Mouse (Mus musculus): ENCODE measurements at regions not wholly inside any gene's neighbourhood (a gene's known extent, or its start where the extent isn't known, plus 50 kb on each side); places are given as distances from the start of the nearest gene placed in this dataset.
A peak's percentile ranks its signal among the peaks of the same experiment; 100 is the strongest.
"Not testable (repeated sequence)": the region's sequence is repeated elsewhere in the genome, so short reads cannot be mapped to it uniquely, and the experiment has no call there.

DNA sequence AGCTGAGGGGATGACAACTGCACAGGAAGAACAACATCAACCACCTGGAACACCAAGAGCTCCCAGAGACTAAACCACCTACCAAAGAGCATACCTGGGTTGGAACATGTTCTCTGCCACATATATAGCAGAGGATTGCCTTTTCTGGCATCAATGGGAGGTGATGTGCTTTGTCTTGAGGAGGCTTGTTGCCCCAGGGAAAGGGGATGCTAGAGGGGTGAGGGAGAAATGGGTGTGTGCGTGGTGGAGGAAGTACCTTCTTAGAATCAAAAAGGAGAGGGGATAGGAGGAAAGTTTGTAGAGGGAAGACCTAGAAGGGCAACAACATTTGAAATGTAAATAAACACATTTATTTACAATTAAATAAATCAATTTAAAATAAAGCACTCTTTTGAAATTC lies 358.5 kb upstream of the Pfkp start:
- no peak for DNase-seq

DNA sequence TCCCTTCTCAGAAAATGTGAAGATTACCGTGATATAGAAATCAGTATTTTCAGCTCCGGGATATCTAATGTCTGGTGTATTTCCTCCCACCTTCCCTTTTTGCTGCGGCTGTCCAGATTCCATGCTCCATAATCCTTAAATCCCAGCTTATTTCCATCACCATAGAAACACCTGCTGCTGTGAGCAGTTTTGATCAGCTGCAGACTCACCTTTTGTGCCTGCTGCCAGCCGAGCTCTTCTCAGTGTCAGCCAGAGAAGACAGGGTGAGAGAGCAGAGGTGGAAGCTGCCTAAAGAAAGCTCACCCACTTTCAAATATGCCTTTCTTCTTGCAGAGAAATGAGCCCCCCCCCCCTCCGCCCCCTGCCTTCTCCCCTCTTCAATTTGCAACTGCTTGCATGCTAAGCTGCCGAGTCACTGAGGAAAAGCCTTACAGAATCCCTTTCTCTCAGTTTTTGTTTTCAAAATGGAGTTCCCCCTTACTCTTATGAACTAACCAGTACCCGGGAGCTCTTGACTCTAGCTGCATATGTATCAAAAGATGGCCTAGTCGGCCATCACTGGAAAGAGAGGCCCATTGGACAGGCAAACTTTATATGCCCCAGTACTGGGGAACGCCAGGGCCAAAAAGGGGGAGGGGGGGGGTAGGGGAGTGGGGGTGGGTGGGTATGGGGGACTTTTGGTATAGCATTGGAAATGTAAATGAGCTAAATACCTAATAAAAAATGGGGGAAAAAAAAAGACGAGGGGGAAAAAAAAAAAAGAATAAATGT lies 350.1 kb upstream of the Pfkp start:
- not testable (repeated sequence) for DNase-seq

DNA sequence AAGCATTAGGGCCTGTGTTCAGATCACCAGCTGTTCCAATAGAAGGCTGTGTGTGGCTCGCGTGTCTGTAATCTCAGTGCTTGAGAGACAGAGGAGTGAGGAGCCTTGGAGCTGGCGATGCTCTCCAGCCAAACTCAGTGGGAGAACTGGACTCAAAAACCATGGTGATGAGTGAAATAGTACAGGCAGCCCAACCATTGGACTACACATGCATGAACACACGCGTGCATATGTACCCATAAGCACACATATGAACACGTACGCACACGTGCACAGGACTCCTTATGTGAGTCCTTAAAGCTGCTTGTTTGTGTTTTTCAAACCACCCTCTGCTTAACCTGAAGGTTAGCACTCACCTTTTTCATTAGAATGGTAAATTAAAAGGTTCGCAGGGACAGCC lies 349.5 kb upstream of the Pfkp start:
- DNase-seq = no peak

DNA sequence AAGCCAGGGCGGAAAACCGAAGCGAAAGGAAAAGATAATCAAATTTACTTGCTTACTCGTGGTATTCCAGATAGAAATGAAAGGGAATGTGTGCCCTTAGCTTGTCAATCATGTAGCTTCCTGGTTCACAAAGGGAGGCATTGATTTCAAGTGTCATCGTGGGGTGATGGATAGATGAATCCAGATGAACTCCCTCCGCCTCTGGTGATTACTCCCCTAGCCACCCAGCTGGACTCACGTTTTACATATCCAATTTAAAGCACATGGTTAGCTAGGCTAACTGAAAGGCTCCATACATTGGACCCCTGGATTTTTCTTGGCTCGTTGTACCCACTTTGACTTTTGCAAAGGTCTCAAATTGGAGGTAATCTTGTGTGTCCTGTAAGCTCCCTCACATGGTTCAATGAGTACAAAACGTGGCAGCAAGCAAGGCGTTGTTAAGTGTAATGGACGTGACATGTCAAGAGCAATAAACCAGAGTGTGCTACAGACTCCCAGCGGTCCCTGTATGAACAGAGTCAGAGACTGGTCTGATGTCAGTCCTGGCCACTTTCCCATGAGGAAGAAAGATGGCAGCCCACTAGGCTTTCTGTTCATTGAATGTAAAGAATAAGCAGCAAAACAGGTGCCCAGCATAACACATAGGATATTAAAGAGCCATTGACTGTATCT lies 343.9 kb upstream of the Pfkp start:
- no peak for DNase-seq

DNA sequence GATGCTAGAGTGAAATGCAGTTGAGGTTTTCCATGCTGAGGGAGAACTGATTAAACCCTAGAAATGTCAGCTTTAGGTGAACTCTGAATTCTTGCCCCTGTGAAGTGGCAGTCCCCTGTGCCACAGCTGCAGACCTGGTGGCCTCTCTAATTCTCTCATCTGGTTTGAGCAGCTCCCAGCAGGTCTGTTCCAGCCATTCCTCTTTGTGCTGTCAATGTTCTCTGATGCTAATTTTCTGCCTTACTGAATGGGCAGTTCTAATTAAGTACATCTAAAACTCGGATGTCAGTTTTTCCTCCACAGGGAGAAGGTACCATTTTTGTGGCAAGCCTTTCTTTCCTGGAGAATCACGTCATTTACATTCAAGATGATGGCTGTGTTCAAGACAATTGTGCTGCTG lies 343.1 kb upstream of the Pfkp start:
- no peak for DNase-seq

DNA sequence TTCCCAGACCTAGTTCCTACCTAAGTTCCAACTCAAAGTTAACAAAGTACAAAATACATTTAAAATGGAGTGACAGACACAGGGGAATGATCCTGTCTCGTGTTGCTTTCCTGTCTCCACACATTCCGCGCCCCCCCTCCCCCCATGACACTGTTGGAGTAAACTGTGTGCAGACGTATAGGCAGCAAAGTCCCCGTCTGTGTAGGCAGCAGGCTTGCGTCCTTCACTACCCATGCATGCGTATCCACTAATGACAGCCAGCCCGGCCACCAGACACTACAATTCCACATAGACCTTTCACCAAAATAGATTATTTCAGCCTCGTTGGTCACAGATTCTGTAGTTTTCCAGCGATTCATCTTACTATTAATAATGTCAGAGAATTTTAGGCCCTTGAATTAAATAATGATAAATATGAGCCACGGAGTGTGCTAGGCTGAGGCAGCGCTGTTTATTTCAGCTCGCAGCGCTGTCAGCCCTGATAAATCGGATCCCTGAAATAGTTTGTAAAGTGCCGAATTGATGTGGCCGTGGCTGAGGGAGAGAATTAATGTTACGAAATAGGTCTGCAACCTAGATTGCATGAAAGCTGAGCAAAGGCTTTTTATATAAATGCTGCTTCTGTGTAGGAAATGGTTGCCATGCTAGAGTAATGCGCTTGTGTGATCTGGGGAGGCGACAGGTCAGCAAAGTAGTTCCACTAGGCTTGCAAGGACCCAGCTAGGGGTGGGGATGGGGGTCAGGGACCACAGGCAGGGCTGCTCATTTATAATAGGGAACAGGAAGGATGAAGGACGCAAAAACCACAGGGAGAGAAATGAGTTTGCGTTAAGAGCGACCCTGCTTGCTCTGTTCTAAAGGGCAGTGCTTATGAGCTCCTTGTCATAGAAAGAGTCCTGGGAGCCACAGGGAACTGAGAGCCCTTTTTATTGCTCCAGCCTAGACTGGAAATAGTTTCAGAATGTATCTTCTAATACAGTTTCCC lies 336.7 kb upstream of the Pfkp start:
- no peak for DNase-seq

DNA sequence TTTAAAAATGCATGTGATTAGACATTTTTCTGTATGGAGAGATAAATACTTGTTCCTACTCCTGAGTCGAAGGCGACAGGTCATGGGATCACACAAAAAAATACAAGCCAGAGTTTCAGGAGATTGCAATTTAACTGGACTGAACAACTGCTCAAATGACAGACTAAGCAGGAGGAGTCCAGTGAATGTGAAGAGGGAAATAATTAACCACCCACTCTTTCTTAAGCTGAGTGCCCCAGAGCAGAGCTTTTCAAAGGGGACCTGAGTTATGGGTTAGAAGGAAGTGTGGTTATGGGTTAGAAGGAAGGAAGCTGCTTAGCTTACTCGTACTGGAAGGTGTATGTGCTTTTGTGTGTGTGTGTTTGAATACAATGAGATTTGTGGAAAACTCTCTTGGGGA lies 307.1 kb upstream of the Pfkp start:
- DNase-seq = no peak

DNA sequence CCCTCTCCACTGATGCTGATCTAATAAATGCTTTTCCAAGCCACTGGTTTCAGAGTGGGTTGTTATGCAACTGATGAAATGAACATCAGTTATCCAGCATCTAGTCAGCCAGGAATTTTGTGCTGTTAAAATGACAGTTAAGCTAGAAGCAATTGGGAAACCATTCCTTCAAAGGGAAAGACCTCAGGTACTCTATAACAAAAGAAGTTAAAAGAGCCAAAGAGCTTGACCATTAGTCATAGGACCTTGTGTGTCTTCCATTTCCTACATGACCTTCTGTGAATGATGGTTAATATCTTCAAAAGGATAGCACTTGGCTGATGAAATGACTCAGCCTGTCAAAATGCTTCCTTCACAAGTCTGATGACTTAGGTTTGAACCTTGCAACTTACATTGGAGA lies 275.6 kb upstream of the Pfkp start:
- no peak for DNase-seq

DNA sequence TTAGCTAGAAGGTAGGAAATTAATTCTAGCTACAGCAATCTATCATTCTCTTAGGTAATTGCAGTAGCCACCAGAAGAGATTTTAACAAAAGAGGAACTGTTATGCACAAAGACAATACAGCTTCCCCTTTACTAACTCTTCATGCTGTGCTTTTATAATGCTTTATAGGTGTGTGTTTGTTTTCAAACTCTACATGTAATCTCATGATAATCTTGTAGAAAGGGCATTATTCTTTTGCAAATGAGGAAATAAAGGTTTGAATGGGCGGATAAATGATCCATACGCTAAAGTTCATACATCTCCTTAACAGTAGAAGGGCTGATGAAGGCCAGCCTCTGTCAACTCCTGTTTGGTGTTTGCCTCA lies 273.8 kb upstream of the Pfkp start:
- no peak for DNase-seq

DNA sequence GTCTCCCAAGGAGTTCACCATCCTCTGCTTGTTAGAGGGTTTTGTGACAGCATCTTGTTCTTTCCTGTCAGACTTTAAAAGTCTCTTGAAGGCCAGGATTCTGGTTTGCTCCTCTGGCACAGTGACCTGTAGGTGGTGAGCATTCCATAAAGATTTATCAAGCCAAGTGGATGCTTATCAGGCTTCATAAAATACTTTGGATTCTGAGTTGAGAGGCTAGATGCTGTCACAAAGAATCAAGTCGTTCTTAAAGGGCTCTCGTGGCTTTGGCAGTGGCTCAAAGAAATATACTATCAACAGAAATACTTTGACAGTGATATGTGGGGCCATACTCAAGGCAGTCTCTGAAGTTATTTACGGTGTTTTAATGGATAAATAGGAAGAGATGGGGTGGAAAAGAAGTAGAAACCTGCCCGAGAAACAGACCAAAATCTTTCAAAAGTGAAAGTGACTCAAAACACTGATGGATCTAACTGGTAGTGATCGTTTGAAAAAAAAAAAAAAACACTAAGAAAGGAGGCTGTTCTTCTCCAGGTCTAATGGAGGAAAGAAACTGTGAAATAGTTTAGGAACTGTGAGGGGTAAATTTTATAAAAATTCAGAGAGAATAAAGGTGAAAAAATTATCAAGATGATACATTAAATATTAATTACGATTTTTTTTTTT lies 273.2 kb upstream of the Pfkp start:
- DNase-seq = no peak

DNA sequence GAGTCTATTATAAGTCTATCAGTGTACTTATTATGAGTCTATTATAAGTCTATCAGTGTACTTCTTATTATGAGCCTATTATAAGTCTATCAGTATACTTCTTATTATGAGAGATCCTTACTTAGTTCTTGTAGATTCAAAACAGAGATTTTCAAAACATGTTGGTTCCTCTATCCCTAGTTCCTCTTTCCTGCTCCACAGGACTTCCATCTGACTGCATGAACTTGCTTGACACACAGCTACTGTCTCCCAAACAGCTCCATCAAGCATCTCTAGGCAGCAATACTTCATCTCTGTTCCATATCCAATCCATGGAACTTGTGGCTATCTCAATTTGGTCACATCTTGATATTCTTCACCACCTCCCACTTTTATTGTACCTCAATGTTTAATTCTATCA lies 257.4 kb upstream of the Pfkp start:
- DNase-seq = no peak

DNA sequence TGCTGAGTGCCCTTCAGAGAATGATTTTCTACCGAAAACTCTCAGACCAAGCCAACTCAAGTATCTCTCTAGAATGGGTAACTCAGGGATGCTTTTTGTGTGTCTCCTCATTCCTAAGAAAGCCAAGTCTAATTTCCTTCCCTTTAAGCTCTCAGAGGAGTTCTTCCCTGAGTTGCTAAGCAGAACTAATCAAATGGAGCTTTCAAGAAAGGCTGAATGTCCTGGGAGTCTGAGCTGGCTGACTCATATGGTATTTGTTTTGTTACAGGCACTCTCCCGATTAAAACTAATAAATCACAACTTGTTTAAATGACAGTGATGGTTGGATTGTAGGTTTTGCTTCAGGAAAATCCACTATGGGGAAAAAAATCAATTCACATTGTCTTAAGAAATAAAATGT lies 253.1 kb upstream of the Pfkp start:
- no peak for DNase-seq

DNA sequence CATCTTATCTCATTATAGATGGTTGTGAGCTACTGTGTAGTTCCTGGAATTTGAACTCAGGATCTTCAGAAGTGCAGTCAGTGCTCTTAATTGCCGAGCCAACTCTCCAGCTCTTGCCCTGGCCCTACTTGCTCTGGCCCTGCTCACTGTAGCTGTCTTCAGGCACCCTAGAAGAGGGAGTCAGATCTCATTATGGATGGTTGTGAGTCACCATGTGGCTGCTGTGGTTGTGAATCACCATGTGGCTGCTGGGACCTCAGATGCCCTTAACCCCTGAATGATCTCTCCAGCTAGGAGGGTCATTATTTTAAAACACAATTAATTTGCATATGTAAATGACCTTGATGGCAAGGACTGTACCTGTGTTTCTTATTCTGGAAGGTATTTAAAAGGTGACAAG lies 249.1 kb upstream of the Pfkp start:
- peak; percentile 62 for DNase-seq

DNA sequence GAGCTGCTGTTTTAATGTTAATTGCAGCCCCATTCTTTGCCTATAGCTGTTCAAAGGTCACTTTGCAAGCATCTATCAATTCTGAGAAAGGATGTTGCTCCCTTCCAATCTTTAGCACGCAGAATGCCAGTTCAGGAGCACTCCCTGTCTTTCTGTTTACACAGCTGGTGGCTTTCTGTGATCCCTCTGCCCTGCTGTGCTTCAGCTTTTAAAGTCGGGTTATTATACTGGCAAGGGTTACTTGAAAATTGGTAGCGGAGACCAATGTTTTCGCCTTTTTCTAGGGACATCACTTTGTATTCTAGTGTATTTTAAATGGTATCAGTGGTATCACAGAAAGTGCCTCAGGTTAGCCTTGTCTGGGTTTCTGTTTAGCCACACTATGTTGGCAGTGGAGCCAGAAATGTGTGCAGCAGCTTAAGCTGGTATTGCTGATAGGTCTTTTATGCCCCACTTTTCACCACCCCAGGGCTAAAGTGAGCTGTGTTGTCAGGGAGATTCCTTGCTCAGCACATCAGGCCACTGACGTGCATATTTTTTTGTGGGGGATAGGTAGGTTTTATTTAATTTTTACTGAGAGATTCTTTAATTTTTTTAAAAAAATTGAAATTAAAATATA lies 243.0 kb upstream of the Pfkp start:
- DNase-seq = no peak

DNA sequence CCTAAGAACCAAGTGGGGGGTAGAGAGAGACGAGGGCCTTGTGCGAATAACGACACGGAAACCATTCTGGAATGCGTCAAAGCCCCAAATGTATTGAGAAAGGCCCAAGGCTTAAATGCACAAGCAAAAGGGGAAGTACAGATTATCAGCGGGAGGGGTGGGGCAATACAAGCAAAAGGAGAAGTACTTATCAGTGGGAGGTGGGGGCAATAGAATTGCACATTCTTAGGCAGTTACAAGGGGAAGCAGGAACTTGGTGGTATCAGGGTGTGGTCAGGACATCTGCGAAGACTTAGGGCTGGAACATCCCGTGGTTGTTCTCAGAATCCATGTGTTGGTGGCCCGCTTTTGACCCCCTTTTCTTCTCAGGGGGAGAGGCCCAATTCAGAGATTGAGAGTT lies 240.9 kb upstream of the Pfkp start:
- DNase-seq = not testable (repeated sequence)

DNA sequence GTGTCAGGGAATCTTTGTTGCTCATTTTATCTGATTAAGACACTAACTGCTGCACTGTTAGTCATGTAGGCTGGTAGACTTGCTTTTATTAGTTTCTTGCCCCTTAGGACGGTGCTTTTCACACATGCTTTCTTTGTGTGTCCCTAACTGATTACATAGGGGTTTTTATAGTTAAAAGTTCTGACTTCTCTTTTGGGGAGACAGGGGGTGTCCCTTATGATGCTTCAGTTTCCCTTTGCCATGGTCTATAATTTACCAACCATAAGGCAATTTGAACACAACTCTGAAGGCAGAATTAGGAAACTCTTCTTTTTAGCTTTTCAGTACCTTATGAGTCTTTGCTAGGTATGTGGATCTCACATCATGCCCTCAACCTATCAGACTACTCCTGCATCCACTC lies 239.8 kb upstream of the Pfkp start:
- DNase-seq = no peak

DNA sequence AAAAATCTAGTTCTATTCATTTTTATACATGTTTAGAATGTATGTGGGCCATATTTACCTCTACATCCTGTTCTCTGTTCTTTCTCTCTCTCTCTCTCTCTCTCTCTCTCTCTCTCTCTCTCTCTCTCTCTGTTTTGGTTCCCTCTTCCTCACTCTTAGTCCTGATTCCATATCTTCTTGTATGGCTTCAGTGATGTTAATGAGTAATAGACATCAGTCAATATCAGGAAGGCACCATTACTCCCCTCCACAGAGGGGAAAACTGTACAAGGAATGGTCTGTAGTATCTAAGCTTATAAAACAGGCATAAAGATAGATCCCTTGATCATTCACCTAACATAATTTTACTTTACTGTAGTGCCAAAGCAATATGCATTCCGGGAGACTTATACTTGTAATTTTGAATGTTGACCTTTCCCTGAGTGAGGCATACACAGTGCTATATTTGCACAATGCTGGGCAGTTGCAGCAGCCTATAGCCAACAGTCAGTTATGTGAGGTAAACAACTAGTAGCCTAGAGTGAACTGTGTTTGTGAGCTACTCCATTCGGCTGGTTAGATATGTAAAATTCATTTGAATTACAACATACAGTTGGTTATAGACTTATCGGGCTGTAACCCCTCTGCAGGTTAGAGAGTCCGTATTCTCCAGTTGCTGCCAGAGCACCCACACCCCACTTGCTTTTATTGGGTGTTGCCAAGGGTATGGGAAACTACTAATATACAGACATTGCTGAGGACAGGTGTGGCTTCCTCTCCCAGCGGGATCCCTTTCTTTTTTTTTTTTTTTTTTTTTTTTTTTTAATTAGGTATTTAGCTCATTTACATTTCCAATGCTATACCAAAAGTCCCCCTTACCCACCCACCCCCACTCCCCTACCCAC lies 228.7 kb upstream of the Pfkp start:
- DNase-seq = no peak

DNA sequence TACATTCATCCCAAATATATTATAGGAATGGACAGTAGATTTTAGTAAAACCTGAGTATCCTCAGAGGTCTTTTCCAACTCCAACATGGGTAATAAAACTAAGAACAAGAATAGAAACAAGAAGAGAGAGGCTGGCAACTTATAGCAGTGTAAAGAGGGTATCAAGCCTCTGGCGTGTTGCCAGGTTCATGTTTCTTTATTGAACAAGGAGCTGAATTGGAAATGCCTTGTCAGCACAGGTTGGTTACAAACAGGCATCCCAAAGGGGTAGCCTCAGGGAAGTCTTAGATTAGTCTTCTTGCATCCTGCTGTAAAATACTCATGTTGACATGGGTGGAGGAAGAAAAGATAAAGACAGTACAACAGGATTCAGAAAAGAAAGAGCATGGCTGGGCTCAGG lies 213.6 kb upstream of the Pfkp start:
- DNase-seq = no peak

DNA sequence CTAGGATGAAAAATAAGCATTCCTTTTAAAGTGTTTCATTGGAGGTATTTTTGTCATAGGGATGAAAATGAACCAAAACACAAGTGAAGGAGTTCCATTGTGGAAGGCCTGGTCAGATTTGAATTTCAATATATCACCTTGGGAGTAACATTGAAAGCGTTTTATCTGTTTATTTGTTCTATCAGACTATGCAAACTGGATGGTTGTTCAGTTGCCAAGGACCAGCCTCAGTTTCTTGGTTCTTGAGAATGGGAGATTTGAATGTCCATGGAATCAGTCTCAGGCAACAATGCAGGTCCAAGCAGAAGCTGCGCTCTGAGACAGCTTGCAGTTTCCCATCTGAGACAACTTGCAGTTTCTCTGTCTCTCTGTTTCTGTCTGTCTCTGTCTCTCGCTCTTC lies 211.0 kb upstream of the Pfkp start:
- no peak for DNase-seq

DNA sequence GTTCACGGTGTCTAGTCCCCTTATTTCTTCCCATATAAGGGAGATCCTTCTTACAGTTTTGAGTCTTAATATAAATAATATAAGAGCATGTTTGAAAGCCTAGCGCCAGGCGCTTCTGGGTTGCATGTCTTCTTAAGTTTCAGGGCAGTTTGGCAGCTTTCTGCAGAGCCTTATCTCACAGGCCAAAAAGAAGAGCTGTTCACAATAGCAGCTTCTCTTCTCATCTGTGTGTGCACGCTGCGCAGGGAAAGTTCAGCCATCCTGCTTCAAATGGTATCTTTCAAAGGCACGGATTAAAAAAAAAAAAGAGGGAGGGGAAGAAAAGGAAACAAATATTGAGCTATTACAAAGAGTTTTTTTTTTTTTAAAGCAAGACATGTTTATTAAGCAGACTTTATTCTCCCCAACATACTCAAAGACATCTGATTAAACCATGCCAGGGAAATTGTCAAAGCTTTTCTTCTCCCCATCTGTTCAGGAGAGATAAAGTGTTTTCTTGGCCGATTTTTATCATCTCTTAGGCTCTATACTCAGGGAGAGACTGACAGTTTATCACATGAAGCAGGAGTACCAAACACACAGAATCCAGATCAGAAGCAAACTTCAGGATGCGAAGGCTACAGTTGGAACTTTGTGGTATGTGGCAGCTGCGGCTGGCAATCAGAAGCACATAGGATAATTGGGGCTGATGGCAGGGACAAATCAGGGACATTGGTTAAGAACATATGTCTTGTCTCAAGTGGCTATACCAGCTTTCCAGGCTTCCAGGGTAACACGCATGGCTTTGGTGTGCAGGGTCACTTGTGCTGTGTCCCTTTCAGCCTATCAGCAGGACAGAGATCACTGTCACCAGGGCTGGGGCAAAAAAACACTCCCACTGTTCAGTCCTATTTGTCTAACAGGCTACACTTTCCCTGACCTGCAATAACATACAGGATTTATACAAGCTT lies 206.9 kb upstream of the Pfkp start:
- DNase-seq = no peak

Data from adrenal gland, adult 8-10 months (tissue).